Comparison of ENCODE assay signal across 13 mouse cellular contexts in genomic region chr7:116713200-116713599, GRCm38 (mm10).
DNase-seq lines count a peak whose midpoint lies in the region; ATAC-seq and TF ChIP-seq lines count a peak whose summit lies in the region.
"Had no signal": no experiment of that assay in that cellular context is flagged by ENCODE, and none has a peak within 500 bp of the region (broad histone marks: within the 10 kb centered on the region; RNA-seq: fewer than 3 reads in every experiment).

No protein-coding gene starts in this region.

- H3K27ac ChIP-seq in gastrocnemius, adult 2 months = peak overlapping the region; percentile 40; the same call in 1 of the 2 replicates
- no peak overlapping the region for H3K27ac ChIP-seq in midbrain, embryonic 14.5 days (replicated peaks; ENCODE audit: low read depth, low read length)
- H3K27ac ChIP-seq in midbrain, embryonic 15.5 days = no peak overlapping the region
- H3K27ac ChIP-seq in limb, embryonic 10.5 days = no peak overlapping the region
- H3K27ac ChIP-seq: embryonic facial prominence, embryonic 13.5 days; liver, embryonic 13.5 days; macrophage had no signal

- ATAC-seq in midbrain, embryonic 14.5 days (ENCODE audit: low FRiP score, low TSS enrichment) = no peak
- ATAC-seq in midbrain, embryonic 15.5 days (replicated peaks) = no peak
- ATAC-seq: intestine, postnatal 0 days had no signal

- 54% methylated on average over 8 of the region's 8 CpGs for WGBS in midbrain, embryonic 14.5 days
- 50% methylated on average over 8 of the region's 8 CpGs for WGBS in midbrain, embryonic 15.5 days
- WGBS in limb, embryonic 10.5 days = 87% methylated on average over 8 of the region's 8 CpGs

- no peak for DNase-seq in gastrocnemius, adult 2 months
- DNase-seq in gastrocnemius, postnatal 25 days = no peak
- peak; percentile 64 for DNase-seq in midbrain, embryonic 14.5 days
- peak; percentile 83 for DNase-seq in brain, embryonic 14.5 days (ENCODE audit: low read depth)
- peak; percentile 9 to 33 for DNase-seq in layer of hippocampus, adult 8-10 months (ENCODE audit: low spot score in 2 of 2)
- DNase-seq in limb, embryonic 10.5 days (ENCODE audit: low spot score) = no peak
- DNase-seq: cerebellum, adult 11 months; liver, embryonic 13.5 days; right cerebral cortex, adult 18-20 months had no signal

- H3K36me3 ChIP-seq in midbrain, embryonic 14.5 days (ENCODE audit: control insufficient read depth, insufficient read depth, low read length) = no peaks in the 10 kb centered on the region
- no peaks in the 10 kb centered on the region for H3K36me3 ChIP-seq in midbrain, embryonic 15.5 days (replicated peaks)
- no peaks in the 10 kb centered on the region for H3K36me3 ChIP-seq in limb, embryonic 10.5 days
- H3K36me3 ChIP-seq: embryonic facial prominence, embryonic 13.5 days; liver, embryonic 13.5 days had no signal

- TF ChIP-seq POLR2A in brain, embryonic 14.5 days (IDR thresholded peaks at IDR 0.05; ENCODE audit: borderline replicate concordance, extremely low read depth, insufficient read depth, insufficient read length, poor library complexity, severe bottlenecking) = no peak

- H3K4me3 ChIP-seq in gastrocnemius, adult 2 months = no peak overlapping the region
- H3K4me3 ChIP-seq in midbrain, embryonic 14.5 days (replicated peaks; ENCODE audit: low read depth, low read length) = no peak overlapping the region
- H3K4me3 ChIP-seq in midbrain, embryonic 15.5 days = no peak overlapping the region
- H3K4me3 ChIP-seq in limb, embryonic 10.5 days = no peak overlapping the region
- H3K4me3 ChIP-seq: embryonic facial prominence, embryonic 13.5 days; liver, embryonic 13.5 days had no signal

- H3K9me3 ChIP-seq in midbrain, embryonic 14.5 days (ENCODE audit: control insufficient read depth, low read length) = no peaks in the 10 kb centered on the region
- no peaks in the 10 kb centered on the region for H3K9me3 ChIP-seq in midbrain, embryonic 15.5 days
- no peaks in the 10 kb centered on the region for H3K9me3 ChIP-seq in limb, embryonic 10.5 days (replicated peaks)
- H3K9me3 ChIP-seq: embryonic facial prominence, embryonic 13.5 days; liver, embryonic 13.5 days had no signal

- intact Hi-C loops in gastrocnemius, adult 2 months (cut with DNase I) = no loop called here

- H3K4me1 ChIP-seq in midbrain, embryonic 14.5 days (ENCODE audit: control insufficient read depth, insufficient read depth, low read length) = no peaks in the 10 kb centered on the region
- no peaks in the 10 kb centered on the region for H3K4me1 ChIP-seq in midbrain, embryonic 15.5 days
- H3K4me1 ChIP-seq in limb, embryonic 10.5 days = 0 out of 2 replicates have a peak, but pooled peaks cover 3% of the 10 kb centered on the region
- H3K4me1 ChIP-seq: liver, embryonic 13.5 days had no signal

- H3K4me2 ChIP-seq in midbrain, embryonic 14.5 days (ENCODE audit: low read length) = no peak overlapping the region
- H3K4me2 ChIP-seq in midbrain, embryonic 15.5 days = no peak overlapping the region
- H3K4me2 ChIP-seq: embryonic facial prominence, embryonic 13.5 days; liver, embryonic 13.5 days had no signal

- no peak overlapping the region for H3K9ac ChIP-seq in midbrain, embryonic 14.5 days (replicated peaks; ENCODE audit: low read length)
- no peak overlapping the region for H3K9ac ChIP-seq in midbrain, embryonic 15.5 days
- H3K9ac ChIP-seq: embryonic facial prominence, embryonic 13.5 days; liver, embryonic 13.5 days had no signal

- no peak for TF ChIP-seq CTCF in gastrocnemius, adult 2 months (IDR thresholded peaks at IDR 0.05)
- no peak for TF ChIP-seq CTCF in brain, embryonic 14.5 days (IDR thresholded peaks at IDR 0.05; ENCODE audit: borderline replicate concordance, extremely low read depth, insufficient read depth, insufficient read length)

- H3K27me3 ChIP-seq in midbrain, embryonic 14.5 days (ENCODE audit: control insufficient read depth, insufficient read depth, low read length) = no peaks in the 10 kb centered on the region
- H3K27me3 ChIP-seq in midbrain, embryonic 15.5 days (replicated peaks) = no peaks in the 10 kb centered on the region
- H3K27me3 ChIP-seq in limb, embryonic 10.5 days (ENCODE audit: low read depth, poor library complexity, severe bottlenecking) = no peaks in the 10 kb centered on the region
- H3K27me3 ChIP-seq: embryonic facial prominence, embryonic 13.5 days; liver, embryonic 13.5 days had no signal

Comparison
In these comparisons a context has a peak if more than half of its experiments do, and no peak if none do; other contexts are left out.
1. DNase-seq: peak in midbrain, embryonic 14.5 days (single experiment), brain, embryonic 14.5 days (single experiment) and layer of hippocampus, adult 8-10 months (2 of 2); none in gastrocnemius, adult 2 months (single experiment), gastrocnemius, postnatal 25 days (single experiment) and limb, embryonic 10.5 days (single experiment).